Mouse (Mus musculus) megakaryocyte, embryonic 14.5 days (primary cell): ENCODE measurements around the gene Cx3cr1. TPM values are rescaled to one million over a fixed set of nuclear protein-coding genes. Genes with fewer than 3 reads are reported as not detected.

Experiments
- H3K27me3 ChIP-seq: replicated peaks from 2 replicates; pipeline ENCODE3; 2012; ENCODE audit warnings: inconsistent platforms
- H3K36me3 ChIP-seq: replicated peaks from 2 replicates; pipeline ENCODE3; 2012; ENCODE audit warnings: low read length, inconsistent platforms, mixed read lengths
- H3K4me1 ChIP-seq: 2 replicates; pipeline ENCODE4 v1.6.1; 2012; ENCODE audit warnings: inconsistent platforms
- H3K4me3 ChIP-seq: replicated peaks from 2 replicates; pipeline ENCODE3; 2012; ENCODE audit warnings: moderate library complexity, mild to moderate bottlenecking, inconsistent platforms
- H3K9me3 ChIP-seq: 2 replicates; pipeline ENCODE4 v1.6.1; 2012; ENCODE audit warnings: inconsistent platforms
- FLI1 ChIP-seq: IDR thresholded peaks from 2 replicates; pipeline ENCODE4 v1.6.1; 2012; ENCODE audit warnings: low read length, inconsistent platforms, mixed read lengths
- GATA1 ChIP-seq: IDR thresholded peaks from 3 replicates; pipeline ENCODE4 v1.6.1; 2012; ENCODE audit warnings: mixed read lengths, low read length, inconsistent platforms, borderline replicate concordance
- polyA plus RNA-seq: library from polyadenylated mRNA; stranded (reverse); fragments of >175 nt; gene quantifications from 2 replicates; pipeline ENCODE4 v1.2.3, GENCODE M21; 2012; ENCODE audit warnings: low replicate concordance; ENCODE audit not compliant: insufficient read depth

The Cx3cr1 gene
- polyA plus RNA-seq, 1 experiment: 0.73 TPM

- Histone ChIP-seq H3K9me3 (no peaks in the 10 kb centered on the region), H3K27me3 (no peaks in the 10 kb centered on the region), H3K4me1 (no peaks in the 10 kb centered on the region), H3K4me3 (no peak overlapping the region), H3K36me3 (peaks cover 98% of the 10 kb centered on the region)
- TF ChIP-seq GATA1 (no peak), FLI1 (no peak)
These were observed 161.0 kb downstream of the Cx3cr1 start for GRCm38 (mm10) chr9:119908708-119909107.

- H3K9me3 ChIP-seq: no peaks in the 10 kb centered on the region
These were observed 167.1 kb downstream of the Cx3cr1 start for GRCm38 (mm10) chr9:119902410-119903151.

GRCm38 (mm10) chr9:119899446-119899845, 170.2 kb downstream of the Cx3cr1 start:
- H3K27me3 ChIP-seq: no peaks in the 10 kb centered on the region
- no peaks in the 10 kb centered on the region for H3K9me3 ChIP-seq
- H3K4me1 ChIP-seq: peaks cover 57% of the 10 kb centered on the region
- no peak for TF ChIP-seq GATA1
- no peak for TF ChIP-seq FLI1
- H3K4me3 ChIP-seq: no peak overlapping the region
- peaks cover 50% of the 10 kb centered on the region for H3K36me3 ChIP-seq

More at GRCm38 (mm10) chr9:119902410-119903151, 167.1 kb downstream of the Cx3cr1 start:
- Histone ChIP-seq H3K36me3 (peaks cover 74% of the 10 kb centered on the region), H3K4me3 (no peak overlapping the region), H3K4me1 (peaks cover 32% of the 10 kb centered on the region), H3K27me3 (no peaks in the 10 kb centered on the region)
- TF ChIP-seq FLI1 (no peak), GATA1 (no peak)

- Histone ChIP-seq H3K27me3 (no peaks in the 10 kb centered on the region), H3K9me3 (peaks cover 12% of the 10 kb centered on the region), H3K4me1 (peaks cover 58% of the 10 kb centered on the region), H3K36me3 (peaks cover 21% of the 10 kb centered on the region), H3K4me3 (peak overlapping the region; percentile 93)
- TF ChIP-seq FLI1: no peak
- TF ChIP-seq GATA1: no peak
These were observed 174.5 kb downstream of the Cx3cr1 start for GRCm38 (mm10) chr9:119895040-119895721.

- H3K4me1 ChIP-seq: peaks cover 51% of the 10 kb centered on the region
- peaks cover 19% of the 10 kb centered on the region for H3K36me3 ChIP-seq
- H3K9me3 ChIP-seq: peaks cover 12% of the 10 kb centered on the region
- H3K27me3 ChIP-seq: no peaks in the 10 kb centered on the region
- peak within 1 kb of the TSS; percentile 93 for H3K4me3 ChIP-seq
- no peak for TF ChIP-seq GATA1
- TF ChIP-seq FLI1: no peak; the same call in 1 of the 2 replicates
These were observed 175.2 kb downstream of the Cx3cr1 start, which contains the start of gene Wdr48 for GRCm38 (mm10) chr9:119894339-119895009. Gene Wdr48 (plus strand): TSS chr9:119894878.

- peaks cover 19% of the 10 kb centered on the region for H3K36me3 ChIP-seq
- H3K4me3 ChIP-seq: peak overlapping the region; percentile 93
- H3K9me3 ChIP-seq: peaks cover 12% of the 10 kb centered on the region
- no peaks in the 10 kb centered on the region for H3K27me3 ChIP-seq
- TF ChIP-seq FLI1: no peak
- no peak for TF ChIP-seq GATA1
- H3K4me1 ChIP-seq: peaks cover 45% of the 10 kb centered on the region
These were observed 175.8 kb downstream of the Cx3cr1 start for GRCm38 (mm10) chr9:119893881-119894280.

- H3K9me3 ChIP-seq: peaks cover 12% of the 10 kb centered on the region
- H3K4me3 ChIP-seq: no peak overlapping the region
- H3K36me3 ChIP-seq: peaks cover 4% of the 10 kb centered on the region
- H3K4me1 ChIP-seq: peaks cover 17% of the 10 kb centered on the region
- H3K27me3 ChIP-seq: peaks cover 1% of the 10 kb centered on the region
- TF ChIP-seq GATA1: no peak
- no peak for TF ChIP-seq FLI1
These were observed 179.0 kb downstream of the Cx3cr1 start for GRCm38 (mm10) chr9:119890692-119891091.

GRCm38 (mm10) chr9:119889446-119889845, 180.2 kb downstream of the Cx3cr1 start:
- Histone ChIP-seq H3K27me3 (peaks cover 1% of the 10 kb centered on the region), H3K4me1 (peaks cover 12% of the 10 kb centered on the region), H3K9me3 (peaks cover 12% of the 10 kb centered on the region), H3K4me3 (no peak overlapping the region), H3K36me3 (peaks cover 4% of the 10 kb centered on the region)
- TF ChIP-seq FLI1: no peak
- no peak for TF ChIP-seq GATA1

GRCm38 (mm10) chr9:119888843-119889246, 180.8 kb downstream of the Cx3cr1 start:
- TF ChIP-seq GATA1: no peak
- H3K4me3 ChIP-seq: no peak overlapping the region
- H3K27me3 ChIP-seq: peaks cover 1% of the 10 kb centered on the region
- H3K36me3 ChIP-seq: peaks cover 4% of the 10 kb centered on the region
- peaks cover 12% of the 10 kb centered on the region for H3K9me3 ChIP-seq
- H3K4me1 ChIP-seq: peaks cover 6% of the 10 kb centered on the region
